Mouse (Mus musculus) embryo, embryonic 11 days (tissue): ENCODE results near the gene Cftr.

ENCODE experiments used
- DNase-seq: peaks from one replicate; pipeline ENCODE4 v3.0.0-alpha.2; 2015

Cftr gene

DNA sequence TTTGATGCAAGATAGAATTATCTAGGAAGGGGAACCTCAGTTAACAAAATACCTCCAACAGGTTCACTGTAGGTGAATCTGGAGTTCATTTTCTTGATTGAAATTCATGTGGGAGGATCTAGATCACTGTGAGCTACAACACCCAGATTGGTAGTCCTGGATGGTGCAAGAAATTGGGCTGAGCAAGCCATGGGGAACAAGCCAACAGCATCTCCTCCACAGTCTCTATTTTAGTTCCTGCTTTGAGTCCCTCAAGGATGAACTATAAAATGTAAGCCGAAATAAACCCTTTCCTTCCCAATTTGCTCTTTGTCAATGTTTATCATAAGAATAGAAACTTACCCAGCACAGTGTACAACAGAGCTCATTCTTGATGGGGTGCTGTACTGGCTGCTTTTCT is 152.5 kb downstream of the Cftr start:
- DNase-seq, result no peak

DNA sequence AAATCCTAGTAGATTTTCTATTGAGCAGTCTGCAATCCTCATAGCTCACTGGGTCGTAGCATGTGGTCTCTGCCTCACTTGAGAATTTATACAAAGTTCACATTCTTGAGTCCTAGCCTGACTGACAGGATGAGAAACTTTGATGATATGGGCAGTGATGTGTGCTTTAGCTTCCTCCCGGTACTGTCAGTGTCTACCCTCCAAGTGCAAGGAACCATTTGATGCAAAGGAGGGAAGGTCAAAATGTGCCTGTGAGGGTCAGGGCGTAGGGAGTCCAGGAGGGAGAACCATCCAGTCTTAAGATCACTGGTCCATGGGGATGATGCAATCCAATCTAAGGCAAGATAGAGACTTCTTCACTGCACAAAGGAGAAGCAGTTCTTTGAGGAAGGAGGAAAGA is 164.9 kb downstream of the Cftr start:
- no peak for DNase-seq

DNA sequence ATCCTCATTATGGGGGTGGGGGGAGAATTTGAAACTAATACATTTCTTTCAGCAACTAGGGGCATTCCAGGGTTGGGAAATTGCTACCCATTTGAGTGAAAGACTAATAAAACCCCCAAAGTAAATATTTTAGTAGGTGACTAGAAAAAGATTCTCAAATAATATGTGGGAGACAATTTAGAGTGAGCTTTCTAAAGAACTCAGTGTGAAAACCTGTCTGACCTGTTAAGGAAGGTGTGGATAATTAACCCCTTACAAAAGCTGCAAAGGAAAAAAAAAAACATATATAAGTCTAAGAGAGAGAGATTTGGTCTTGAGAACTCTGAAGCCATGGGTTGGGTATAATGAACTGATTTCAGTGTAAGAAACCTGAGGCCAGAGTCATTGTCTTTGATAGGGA is 167.8 kb downstream of the Cftr start:
- DNase-seq, result no peak

DNA sequence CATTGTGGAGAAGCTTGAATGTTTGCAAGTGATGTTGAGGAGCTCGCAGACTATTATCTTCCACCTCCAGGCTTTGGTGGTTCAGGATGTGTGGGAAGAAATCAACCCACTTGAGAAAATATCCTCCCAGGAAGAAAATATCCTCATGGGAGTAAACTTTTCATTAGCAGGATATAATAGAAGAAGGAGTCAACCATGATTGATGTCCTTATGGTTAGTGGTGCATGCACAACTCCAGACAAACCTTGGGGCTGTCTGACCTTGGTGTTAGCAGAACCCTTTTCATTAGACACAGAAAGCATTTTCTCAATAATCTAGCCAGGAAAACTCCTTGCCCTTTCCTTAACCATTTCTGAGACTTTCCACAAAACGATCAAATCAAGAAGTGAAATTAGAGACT is 173.8 kb downstream of the Cftr start:
- DNase-seq, result no peak

DNA sequence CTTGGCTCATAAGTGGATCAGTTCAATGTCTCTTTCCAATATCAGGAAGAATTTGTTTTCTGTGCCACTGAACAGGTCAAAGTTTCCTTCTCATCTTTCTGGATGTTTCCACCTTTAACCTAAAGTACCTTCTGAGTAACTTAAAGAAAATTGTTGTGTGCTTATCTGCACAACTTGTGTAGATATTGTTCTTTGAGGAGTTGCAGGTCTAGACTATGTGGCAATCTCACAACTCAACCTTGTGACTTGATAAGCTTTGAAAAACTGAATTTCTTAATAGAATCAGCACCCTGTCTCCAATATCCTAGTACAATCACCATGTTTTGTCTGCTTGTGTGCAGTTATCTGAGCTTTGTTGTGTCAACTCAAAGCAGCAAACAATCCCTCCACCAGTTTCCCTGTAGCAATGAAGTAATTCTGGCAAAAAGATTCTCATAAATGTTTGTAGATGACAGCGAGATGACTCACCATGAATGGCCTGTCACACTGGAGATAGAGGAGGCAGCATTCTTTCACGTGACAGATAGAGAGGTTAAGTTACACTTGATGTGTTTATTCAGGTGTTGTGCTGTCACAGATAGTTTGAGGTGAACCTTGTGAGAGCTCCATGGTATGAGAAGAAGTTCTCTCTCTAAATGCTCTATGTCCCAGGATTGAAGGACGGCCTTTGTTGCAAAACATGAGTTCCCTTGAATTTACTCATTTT is 178.8 kb downstream of the Cftr start:
- no peak for DNase-seq

DNA sequence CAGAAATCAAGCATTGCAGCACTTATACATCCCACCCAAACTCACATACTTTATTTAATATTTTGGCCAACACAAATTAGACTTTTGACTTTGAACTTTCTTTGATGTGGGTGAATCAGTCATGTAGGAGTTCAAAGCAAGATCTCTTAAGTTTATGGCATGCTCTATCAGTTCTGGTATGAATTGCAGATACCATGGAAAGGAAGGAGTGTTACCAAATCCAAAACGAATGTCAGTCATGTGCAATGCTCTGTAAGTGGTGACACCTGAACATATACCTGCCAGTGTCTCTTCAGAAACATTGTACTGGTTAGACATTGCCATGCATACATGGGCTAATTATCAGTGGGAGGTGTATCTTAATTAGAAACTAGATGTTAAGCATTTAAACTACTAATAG is 189.7 kb downstream of the Cftr start:
- DNase-seq, result no peak

DNA sequence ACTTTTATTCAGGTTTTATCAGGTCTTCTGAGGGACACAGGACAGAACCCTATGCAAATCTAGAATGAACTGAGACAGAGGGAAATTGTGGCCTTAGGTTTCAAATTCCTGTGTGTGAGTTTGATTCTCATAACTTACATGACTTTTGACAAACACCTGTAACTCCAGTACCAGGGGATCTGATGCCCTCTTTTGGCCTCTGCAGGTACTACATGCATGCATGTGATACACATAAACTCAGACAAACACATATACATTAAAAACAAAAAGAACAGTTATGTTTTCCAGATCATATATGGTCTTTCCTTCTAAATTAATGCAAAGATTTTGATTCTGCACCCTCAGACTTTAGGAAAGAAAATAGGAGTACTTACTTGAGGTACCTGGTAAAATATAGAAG is 190.5 kb downstream of the Cftr start:
- DNase-seq, result no peak

DNA sequence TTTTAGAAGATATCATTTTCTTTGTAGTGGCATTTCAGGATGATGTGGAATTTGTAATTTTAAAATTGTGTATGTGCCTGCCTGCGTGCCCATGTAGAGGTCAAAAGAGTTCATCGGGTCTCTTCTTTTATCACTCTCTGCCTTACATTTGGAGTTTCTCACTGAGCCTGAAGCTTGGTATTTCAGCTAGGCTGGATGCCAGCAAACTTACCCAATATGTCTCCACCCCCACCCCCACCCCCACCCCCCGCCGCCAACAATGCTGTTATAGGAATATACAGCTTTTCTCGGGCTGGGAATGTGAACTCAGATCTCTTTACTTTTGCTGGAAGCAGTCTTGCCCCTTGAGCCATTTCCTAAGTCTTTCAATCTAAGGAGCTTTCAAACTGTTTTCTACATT is 191.7 kb downstream of the Cftr start:
- DNase-seq, result no peak

DNA sequence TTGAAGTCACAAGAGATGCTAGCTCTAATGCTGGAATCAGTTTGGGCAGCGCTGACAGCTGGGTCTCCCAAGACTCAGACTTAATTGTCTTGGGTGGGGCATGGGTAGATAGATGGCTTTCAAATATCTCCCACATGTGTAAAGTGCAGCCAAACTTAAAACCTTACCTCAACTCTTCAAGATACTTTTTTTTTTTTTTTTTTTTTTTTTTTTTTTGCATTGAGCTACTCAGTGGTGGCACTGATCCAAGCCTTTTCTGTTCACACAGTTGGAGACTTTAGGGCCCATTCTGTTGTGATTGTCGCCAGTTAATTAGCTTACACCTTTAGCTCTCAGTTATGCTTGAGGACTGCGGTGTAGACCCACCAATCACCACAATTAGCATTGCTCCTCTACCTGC is 198.6 kb downstream of the Cftr start:
- DNase-seq, result no peak

DNA sequence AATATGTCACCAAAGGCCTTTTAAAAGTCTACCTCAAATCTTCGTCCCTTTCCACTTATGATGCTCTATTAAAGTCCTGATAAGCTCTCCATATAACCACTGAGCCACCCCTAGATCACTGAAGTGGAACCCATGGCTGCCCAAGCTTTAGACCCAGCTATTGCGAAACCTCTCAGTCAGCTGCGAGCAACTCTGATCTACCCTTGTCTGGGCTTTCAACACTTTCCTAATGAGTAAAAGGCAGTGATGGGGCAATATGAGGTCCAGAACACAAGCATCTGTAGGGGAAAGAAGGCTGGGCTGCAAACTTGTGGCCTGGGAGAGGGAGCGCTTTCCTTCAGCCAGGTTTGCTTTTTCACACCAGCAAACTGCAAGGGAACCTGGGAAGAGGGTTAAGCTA is 199.2 kb downstream of the Cftr start:
- DNase-seq, result no peak
